Mouse (Mus musculus): Measurements from ENCODE around the gene Pde11a.

The Pde11a gene

GRCm38 (mm10) chr2:76053748-76054331 is 284.7 kb downstream of the Pde11a start:
- DNase-seq (ENCODE audit: low spot score in 2 of 2): no peak

GRCm38 (mm10) chr2:76052897-76053505 is 285.6 kb downstream of the Pde11a start:
- DNase-seq (ENCODE audit: low spot score in 2 of 2): no peak

GRCm38 (mm10) chr2:76051385-76051784 is 287.2 kb downstream of the Pde11a start:
- no peak for DNase-seq (ENCODE audit: low spot score in 2 of 2)

- DNase-seq (ENCODE audit: low spot score in 2 of 2): no peak
Observed at GRCm38 (mm10) chr2:76050911-76051310, 287.7 kb downstream of the Pde11a start.

GRCm38 (mm10) chr2:76050092-76050491 is 288.5 kb downstream of the Pde11a start:
- DNase-seq (ENCODE audit: low spot score in 2 of 2): no peak

GRCm38 (mm10) chr2:76049529-76049928 is 289.0 kb downstream of the Pde11a start:
- no peak for DNase-seq (ENCODE audit: low spot score in 2 of 2)

- no peak for DNase-seq (ENCODE audit: low spot score in 2 of 2)
Observed at GRCm38 (mm10) chr2:76047740-76048139, 290.8 kb downstream of the Pde11a start.

GRCm38 (mm10) chr2:76042210-76042609 is 296.4 kb downstream of the Pde11a start:
- no peak for DNase-seq (ENCODE audit: low spot score in 2 of 2)

- no peak for DNase-seq (ENCODE audit: low spot score in 2 of 2)
Observed at GRCm38 (mm10) chr2:76040116-76040515, 298.5 kb downstream of the Pde11a start.

GRCm38 (mm10) chr2:76030080-76030479 is 308.5 kb downstream of the Pde11a start:
- peak; percentile 81 to 87 for DNase-seq (ENCODE audit: low spot score in 2 of 2)

GRCm38 (mm10) chr2:76029081-76029901 is 309.3 kb downstream of the Pde11a start:
- peak; percentile 34 for DNase-seq (ENCODE audit: low spot score in 2 of 2)

- DNase-seq (ENCODE audit: low spot score in 2 of 2): no peak
Observed at GRCm38 (mm10) chr2:76016890-76017289, 321.7 kb downstream of the Pde11a start.

- DNase-seq (ENCODE audit: low spot score in 2 of 2): no peak
Observed at GRCm38 (mm10) chr2:76016136-76016535, 322.4 kb downstream of the Pde11a start.

- no peak for DNase-seq (ENCODE audit: low spot score in 2 of 2)
Observed at GRCm38 (mm10) chr2:76015460-76015859, 323.1 kb downstream of the Pde11a start.

- DNase-seq (ENCODE audit: low spot score in 2 of 2): no peak
Observed at GRCm38 (mm10) chr2:76014659-76015058, 323.9 kb downstream of the Pde11a start.

- no peak for DNase-seq (ENCODE audit: low spot score in 2 of 2)
Observed at GRCm38 (mm10) chr2:76006194-76006593, 332.4 kb downstream of the Pde11a start.

GRCm38 (mm10) chr2:76002899-76003298 is 335.7 kb downstream of the Pde11a start:
- no peak for DNase-seq (ENCODE audit: low spot score in 2 of 2)

GRCm38 (mm10) chr2:76001392-76001791 is 337.2 kb downstream of the Pde11a start:
- peak; percentile 31 to 50 for DNase-seq (ENCODE audit: low spot score in 2 of 2)

- no peak for DNase-seq (ENCODE audit: low spot score in 2 of 2)
Observed at GRCm38 (mm10) chr2:75999636-76000035, 338.9 kb downstream of the Pde11a start.

GRCm38 (mm10) chr2:75998692-75999091 is 339.9 kb downstream of the Pde11a start:
- no peak for DNase-seq (ENCODE audit: low spot score in 2 of 2)

GRCm38 (mm10) chr2:75997726-75998125 is 340.8 kb downstream of the Pde11a start:
- DNase-seq (ENCODE audit: low spot score in 2 of 2): no peak

- no peak for DNase-seq (ENCODE audit: low spot score in 2 of 2)
Observed at GRCm38 (mm10) chr2:75994841-75995240, 343.7 kb downstream of the Pde11a start.

All from frontal cortex, postnatal 36 days (tissue).